Mouse (Mus musculus) heart, postnatal 0 days (tissue): ENCODE data around the gene Sub1. TPM values are rescaled to one million over a fixed set of nuclear protein-coding genes. Genes with fewer than 3 reads are reported as not detected.

Source experiments
- ATAC-seq: fragments of 200-750 bp; cut with Nextera tagmentation; 2 replicates; pipeline ENCODE4 v1.8.0; 2017; ENCODE audit warnings: low read depth, moderate number of reproducible peaks, moderate library complexity; ENCODE audit not compliant: insufficient read depth
- DNase-seq: peaks from one replicate; pipeline ENCODE4 v3.0.0-alpha.2; 2016; ENCODE audit warnings: low spot score
- H3K27ac ChIP-seq: fragments of 300-500 bp; sonication (generic); 2 replicates; pipeline ENCODE4 v1.5.1; 2014; ENCODE audit warnings: low read depth, mild to moderate bottlenecking
- H3K27me3 ChIP-seq: fragments of 300-500 bp; sonication (generic); 2 replicates; pipeline ENCODE4 v1.6.1; 2014; ENCODE audit warnings: low read length, mixed read lengths; ENCODE audit not compliant: control insufficient read depth, insufficient read depth
- H3K36me3 ChIP-seq: fragments of 300-500 bp; sonication (generic); replicated peaks from 2 replicates; pipeline ENCODE4 v1.6.1; 2014; ENCODE audit warnings: low read length, mixed read lengths; ENCODE audit not compliant: control insufficient read depth, insufficient read depth
- H3K4me1 ChIP-seq: fragments of 300-500 bp; sonication (generic); 2 replicates; pipeline ENCODE4 v1.6.1; 2014; ENCODE audit warnings: antibody characterized with exemption; ENCODE audit not compliant: control insufficient read depth, insufficient read depth
- H3K4me2 ChIP-seq: fragments of 300-500 bp; sonication (generic); 2 replicates; pipeline ENCODE4 v1.6.1; 2014; ENCODE audit warnings: low read depth, mild to moderate bottlenecking, low read length, moderate library complexity
- H3K4me3 ChIP-seq: fragments of 300-500 bp; sonication (generic); 2 replicates; pipeline ENCODE4 v1.5.1; 2014; ENCODE audit warnings: low read depth, low read length
- H3K9ac ChIP-seq: fragments of 300-500 bp; sonication (generic); replicated peaks from 2 replicates; pipeline ENCODE4 v1.6.1; 2014; ENCODE audit warnings: low read depth, low read length, mixed read lengths
- H3K9me3 ChIP-seq: fragments of 300-500 bp; sonication (generic); replicated peaks from 2 replicates; pipeline ENCODE4 v1.6.1; 2016; ENCODE audit warnings: low read length; ENCODE audit not compliant: control insufficient read depth
- CTCF ChIP-seq: IDR thresholded peaks from 2 replicates; pipeline ENCODE4 v1.5.1; 2016; ENCODE audit warnings: antibody characterized with exemption, control low read depth, low read depth
- EP300 ChIP-seq: IDR thresholded peaks from 2 replicates; pipeline ENCODE4 v1.6.1; 2016; ENCODE audit warnings: antibody characterized with exemption, low read depth
- WGBS: fragments of 180-500 bp; shearing (Covaris S2); extraction: QIAGEN DNeasy Blood & Tissue Kit; methylation state at CpG from one replicate; pipeline ENCODE4 v1.1.7; 2014; 5-methylcytosine and 5-hydroxymethylcytosine counted together
- polyA plus RNA-seq: library from polyadenylated mRNA; unstranded; fragments of >200 nt; fragmentation: Nextera tagmentation; extraction: Ambion mirVana; gene quantifications from 2 replicates; pipeline ENCODE4 v1.2.1, GENCODE M21; 2015
- total RNA-seq: library from RNA; depleted of rRNA; stranded (reverse); fragments of >200 nt; gene quantifications from 2 replicates; pipeline ENCODE4 v1.2.3, GENCODE M21; 2014; ENCODE audit warnings: low replicate concordance

Gene Sub1
- total and polyA plus RNA-seq, 2 experiments from 2014 or later = 77.8 to 483 TPM

DNA sequence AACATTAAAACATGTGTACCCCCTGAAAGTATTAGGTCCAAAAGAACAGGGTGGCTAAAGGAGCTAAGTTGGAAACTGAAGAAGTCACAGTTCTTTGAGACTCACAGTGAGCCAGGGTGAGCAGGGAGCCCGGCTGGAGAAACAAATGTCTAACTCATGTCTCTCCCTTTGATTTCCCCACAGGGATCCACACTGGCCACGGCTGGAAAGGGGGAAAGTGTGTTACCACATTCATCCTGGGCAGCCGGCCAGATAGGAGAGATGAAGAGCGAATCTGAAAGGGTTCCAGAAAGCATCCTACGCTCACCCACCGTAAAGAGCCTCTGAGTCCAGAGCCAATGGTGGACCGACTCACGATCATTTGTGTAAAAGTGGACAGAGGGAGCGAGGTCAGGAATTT is 20.9 kb downstream of the Sub1 start:
- no peak for TF ChIP-seq EP300
- H3K27ac ChIP-seq = no peak overlapping the region
- peaks cover 13% of the 10 kb centered on the region for H3K36me3 ChIP-seq
- DNase-seq (no peak), ATAC-seq (no peak)
- H3K9ac ChIP-seq = no peak overlapping the region
- H3K9me3 ChIP-seq = no peaks in the 10 kb centered on the region
- H3K4me2 ChIP-seq = no peak overlapping the region
- no peaks in the 10 kb centered on the region for H3K27me3 ChIP-seq
- 60% methylated on average over 9 of the region's 9 CpGs for WGBS
- H3K4me3 ChIP-seq = no peak overlapping the region
- H3K4me1 ChIP-seq = no peaks in the 10 kb centered on the region

DNA sequence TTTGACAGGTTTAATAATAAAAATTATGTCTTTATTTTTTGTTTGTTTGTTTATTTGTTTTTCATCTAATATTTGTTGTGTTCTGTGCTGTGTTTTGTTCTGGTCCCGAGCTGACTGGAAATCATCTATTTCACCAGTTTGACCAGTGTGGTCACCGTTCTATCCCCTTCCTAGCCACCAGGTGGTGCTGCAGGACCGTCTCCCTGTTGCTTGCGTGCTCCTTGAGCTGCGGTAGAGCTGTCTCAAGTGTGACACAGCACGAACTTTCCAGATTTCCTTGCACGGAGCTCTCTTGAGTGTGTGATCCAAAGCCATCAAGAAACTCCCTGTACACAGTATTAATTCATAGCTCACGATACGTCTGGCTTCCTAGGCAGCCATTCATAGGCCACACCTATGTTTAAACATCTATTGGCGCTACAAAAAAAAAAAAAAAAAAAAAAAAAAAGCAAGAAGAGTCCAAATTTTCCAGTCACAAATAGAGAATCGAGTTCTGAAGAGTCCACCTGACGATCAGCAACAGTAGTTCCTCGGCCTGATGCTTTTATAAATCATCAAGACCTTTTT is 24.8 kb downstream of the Sub1 start:
- 20% methylated on average over 13 of the region's 13 CpGs for WGBS
- Histone ChIP-seq H3K27me3 (no peaks in the 10 kb centered on the region), H3K4me2 (0 out of 2 replicates have a peak overlapping the region, but pooled peaks have one; percentile 2), H3K27ac (no peak overlapping the region), H3K9me3 (no peaks in the 10 kb centered on the region), H3K4me1 (no peaks in the 10 kb centered on the region), H3K9ac (no peak overlapping the region), H3K4me3 (no peak overlapping the region), H3K36me3 (no peaks in the 10 kb centered on the region)
- ATAC-seq = peak; percentile 75
- TF ChIP-seq EP300 (no peak), CTCF (peak; percentile 99)
- DNase-seq = peak; percentile 79

DNA sequence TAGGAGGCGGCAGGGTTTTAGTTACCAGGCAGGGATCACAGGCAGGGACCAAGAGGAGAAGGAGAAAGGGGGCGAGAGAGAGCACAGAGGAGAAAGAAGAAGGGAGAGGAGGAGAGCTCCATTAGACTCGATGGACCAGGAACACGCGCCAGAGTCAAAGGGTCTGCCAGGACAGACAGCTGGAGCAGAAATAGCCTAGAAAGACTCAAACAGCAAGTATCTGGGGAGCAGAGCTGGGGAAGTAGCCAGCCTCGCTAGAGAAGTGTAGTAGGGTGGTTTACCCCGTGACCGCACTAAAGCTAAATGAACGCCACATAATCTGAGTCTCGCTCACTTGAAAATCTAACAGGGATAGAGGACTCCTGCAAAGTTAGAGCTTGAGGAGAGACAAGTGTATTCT is 26.2 kb downstream of the Sub1 start:
- no peaks in the 10 kb centered on the region for H3K36me3 ChIP-seq
- no peak overlapping the region for H3K4me3 ChIP-seq
- H3K27me3 ChIP-seq = no peaks in the 10 kb centered on the region
- no peaks in the 10 kb centered on the region for H3K4me1 ChIP-seq
- ATAC-seq (no peak), DNase-seq (no peak)
- no peak overlapping the region for H3K4me2 ChIP-seq
- H3K9me3 ChIP-seq = no peaks in the 10 kb centered on the region
- no peak overlapping the region for H3K27ac ChIP-seq
- no peak overlapping the region for H3K9ac ChIP-seq
- WGBS = 67% methylated on average over 10 of the region's 10 CpGs
- TF ChIP-seq CTCF (no peak), EP300 (no peak)

DNA sequence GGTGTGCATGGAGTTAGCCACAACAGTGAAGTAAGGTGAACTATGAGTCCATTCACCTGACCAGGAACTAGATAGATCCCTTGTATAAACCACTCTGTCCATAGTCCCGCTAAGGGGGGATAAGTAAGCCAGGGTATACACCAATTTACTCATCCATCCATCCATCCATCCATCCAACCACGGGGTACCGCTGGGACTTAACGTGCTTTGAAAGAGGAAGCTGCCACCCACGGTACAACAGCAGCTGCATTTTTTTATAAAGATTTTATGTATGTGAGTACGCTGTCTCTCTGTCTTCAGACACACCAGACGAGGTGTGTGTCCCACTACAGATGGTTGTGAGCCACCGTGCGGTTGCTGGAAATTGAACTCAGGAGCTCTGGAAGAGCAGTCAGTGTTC is 27.9 kb downstream of the Sub1 start:
- Histone ChIP-seq H3K4me2 (no peak overlapping the region), H3K9ac (no peak overlapping the region), H3K27ac (no peak overlapping the region), H3K4me3 (no peak overlapping the region), H3K9me3 (no peaks in the 10 kb centered on the region), H3K4me1 (no peaks in the 10 kb centered on the region), H3K36me3 (no peaks in the 10 kb centered on the region), H3K27me3 (no peaks in the 10 kb centered on the region)
- no peak for TF ChIP-seq CTCF
- TF ChIP-seq EP300 = no peak
- DNase-seq = no peak
- WGBS = 83% methylated on average over 9 of the region's 9 CpGs
- ATAC-seq = no peak

DNA sequence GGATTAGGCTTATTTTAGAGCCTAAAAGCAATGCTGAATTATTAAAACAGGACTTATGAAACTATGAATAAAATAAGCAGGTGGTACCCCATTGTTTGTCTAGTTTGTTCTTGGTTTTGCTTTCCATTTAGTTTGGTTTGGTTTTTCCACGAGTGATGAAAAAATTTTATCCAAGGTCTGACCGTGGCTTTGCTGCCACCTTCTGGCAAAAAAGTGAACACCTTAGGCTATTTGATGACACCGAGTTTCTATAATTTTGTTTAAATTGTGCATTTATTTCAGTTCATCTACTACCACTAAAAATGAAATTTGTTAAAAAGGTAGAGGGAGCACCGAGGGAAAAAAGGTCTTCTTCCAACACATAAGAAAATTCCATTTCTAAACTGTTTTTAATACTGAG is 30.4 kb downstream of the Sub1 start:
- Histone ChIP-seq H3K4me2 (no peak overlapping the region), H3K9me3 (no peaks in the 10 kb centered on the region), H3K27me3 (no peaks in the 10 kb centered on the region), H3K36me3 (no peaks in the 10 kb centered on the region), H3K4me1 (no peaks in the 10 kb centered on the region), H3K4me3 (no peak overlapping the region), H3K27ac (no peak overlapping the region), H3K9ac (no peak overlapping the region)
- DNase-seq = peak; percentile 19
- no peak for ATAC-seq
- 7% methylated on average over 4 of the region's 4 CpGs for WGBS
- TF ChIP-seq CTCF (peak; percentile 76), EP300 (no peak)

DNA sequence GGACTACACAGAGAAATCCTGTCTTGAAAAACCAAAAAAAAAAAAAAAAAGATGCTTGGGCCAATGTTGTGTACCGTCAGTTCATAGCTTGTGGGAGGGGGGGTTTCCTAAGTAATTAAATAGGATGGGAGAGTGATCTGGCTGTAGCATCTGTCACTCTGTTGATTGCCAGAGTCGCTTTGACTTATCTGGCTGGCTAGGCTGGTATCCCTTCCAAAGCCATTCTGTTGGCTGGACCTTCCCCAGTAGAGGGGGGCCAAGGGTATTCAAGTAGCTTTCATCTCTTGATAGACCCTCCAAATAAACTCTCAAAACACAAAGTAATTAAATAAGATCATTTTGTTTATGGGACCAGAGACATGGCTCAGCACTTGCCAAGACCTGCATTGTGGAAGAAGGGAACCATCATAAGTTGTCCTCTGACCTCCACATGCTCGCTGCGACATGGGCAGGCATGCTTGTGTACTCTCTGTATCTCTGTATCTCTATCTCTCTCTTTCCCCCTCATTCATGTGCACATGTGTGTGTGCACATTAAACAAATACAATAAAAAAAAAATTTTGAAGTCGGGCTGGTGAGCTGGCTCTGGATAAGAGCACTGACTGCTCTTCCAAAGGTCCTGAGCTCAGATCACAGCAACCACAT is 31.5 kb downstream of the Sub1 start:
- H3K27ac ChIP-seq = no peak overlapping the region
- no peak overlapping the region for H3K4me2 ChIP-seq
- 81% methylated on average over 5 of the region's 5 CpGs for WGBS
- H3K9ac ChIP-seq = no peak overlapping the region
- no peaks in the 10 kb centered on the region for H3K36me3 ChIP-seq
- no peak for TF ChIP-seq EP300
- TF ChIP-seq CTCF = no peak
- DNase-seq = no peak
- no peak overlapping the region for H3K4me3 ChIP-seq
- no peaks in the 10 kb centered on the region for H3K27me3 ChIP-seq
- H3K4me1 ChIP-seq = no peaks in the 10 kb centered on the region
- ATAC-seq = no peak
- H3K9me3 ChIP-seq = no peaks in the 10 kb centered on the region
